Mouse (Mus musculus) gastrocnemius, postnatal 4 days (tissue): ENCODE results near the gene Kng1. TPM values are rescaled to one million over a fixed set of nuclear protein-coding genes. Genes with fewer than 3 reads are reported as not detected.

Experiments used
- DNase-seq, 2 experiments: peaks; one replicate each; pipeline ENCODE4 v3.0.0; 2021 to 2022; ENCODE audit warnings: low spot score in 2 of 2, mixed read lengths in 2 of 2
- microRNA-seq: library from miRNA; unstranded; fragments of <30 nt; microRNA quantifications from one replicate; pipeline ENCODE4 v1.2.0, GENCODE M21; 2021
- total RNA-seq, 2 experiments: library from RNA; stranded (reverse); gene quantifications; 2 replicates each; pipeline ENCODE4 v1.2.3; 2021

Gene Kng1
- total RNA-seq, 2 experiments from 2014 or later: 0.52 to 8.6 TPM

DNA sequence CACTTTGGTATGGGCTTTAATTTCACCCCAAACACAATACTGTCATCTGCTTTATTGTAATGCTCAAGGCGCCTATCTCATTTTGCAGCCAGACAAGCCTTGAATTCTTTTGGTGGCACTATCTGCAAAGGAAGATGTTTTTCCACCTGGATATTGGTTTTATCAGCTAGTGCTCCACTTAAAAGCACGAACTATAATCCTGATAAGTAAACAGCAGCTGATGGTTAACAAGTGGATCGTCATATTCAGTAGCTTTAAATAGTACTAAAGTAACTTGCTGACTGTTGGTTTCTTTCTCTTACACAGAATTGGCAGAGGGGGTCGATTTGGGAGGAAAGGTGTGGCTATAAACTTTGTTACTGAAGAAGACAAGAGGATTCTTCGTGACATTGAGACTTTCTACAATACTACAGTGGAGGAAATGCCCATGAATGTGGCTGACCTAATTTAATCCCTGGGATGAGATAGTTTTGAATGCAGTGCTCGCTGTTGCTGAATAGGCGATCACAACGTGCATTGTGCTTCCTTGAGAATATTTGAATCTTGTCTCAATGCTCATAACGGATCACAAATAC lies 55.3 kb downstream of the Kng1 start:
- no peak for DNase-seq

DNA sequence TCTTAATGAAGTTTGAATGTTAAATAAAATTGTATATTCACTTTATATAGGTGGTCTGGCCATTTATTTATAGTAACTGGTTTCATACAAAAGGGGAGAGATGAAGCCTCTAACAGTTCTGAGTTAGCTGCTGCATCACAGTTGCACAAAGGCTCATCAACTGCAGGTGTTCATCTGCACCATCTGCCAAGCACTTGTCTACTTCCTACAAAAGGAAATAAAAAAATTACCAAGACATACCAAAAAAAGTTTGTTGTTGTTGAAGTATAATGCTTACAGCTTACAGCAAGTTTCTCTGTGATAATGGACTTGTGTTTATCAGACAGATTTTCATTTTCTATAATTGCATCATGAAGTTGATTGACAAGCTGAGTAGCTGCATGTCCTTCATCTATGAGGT lies 56.2 kb downstream of the Kng1 start:
- DNase-seq: no peak

DNA sequence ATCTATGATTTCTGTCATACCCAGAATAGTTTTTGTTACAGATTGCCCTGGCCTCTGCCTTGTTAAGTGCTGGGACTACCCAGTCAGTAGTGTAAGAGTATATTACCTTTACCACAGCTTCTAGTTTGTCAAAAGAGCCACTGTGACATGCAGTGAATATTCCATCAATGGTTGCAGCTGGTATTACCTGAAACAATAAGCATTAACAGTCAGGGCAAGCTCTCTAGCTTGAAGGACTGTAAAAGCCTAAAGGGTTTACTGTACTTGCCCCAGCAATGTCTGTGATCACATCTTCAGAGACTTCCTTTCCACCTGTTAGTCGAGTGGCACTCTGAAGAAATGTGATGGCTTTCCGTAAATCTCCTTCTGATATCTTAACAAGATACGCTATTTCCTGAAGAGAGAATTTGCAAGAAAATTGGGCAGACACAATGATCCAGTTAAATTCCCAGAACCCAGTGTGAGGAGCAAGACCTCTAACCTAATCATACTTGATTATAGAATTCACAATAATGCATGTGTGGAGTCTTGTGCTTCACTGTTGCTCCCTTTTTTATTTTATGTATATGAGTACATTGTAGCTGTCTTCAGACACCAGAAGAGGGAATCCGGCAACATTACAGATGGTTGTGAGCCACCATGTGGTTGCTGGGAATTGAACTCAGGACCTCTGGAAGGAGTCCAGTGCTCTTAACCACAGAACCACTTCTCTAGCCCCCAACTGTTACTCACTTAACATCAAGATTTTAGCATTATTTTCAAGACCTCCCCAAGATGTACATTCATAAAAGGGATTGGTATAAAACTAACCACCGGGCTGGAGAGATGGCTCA lies 56.9 kb downstream of the Kng1 start:
- DNase-seq: no peak

GRCm38 (mm10) chr16:23115486-23115885 lies 57.8 kb downstream of the Kng1 start:
- no peak for DNase-seq

DNA sequence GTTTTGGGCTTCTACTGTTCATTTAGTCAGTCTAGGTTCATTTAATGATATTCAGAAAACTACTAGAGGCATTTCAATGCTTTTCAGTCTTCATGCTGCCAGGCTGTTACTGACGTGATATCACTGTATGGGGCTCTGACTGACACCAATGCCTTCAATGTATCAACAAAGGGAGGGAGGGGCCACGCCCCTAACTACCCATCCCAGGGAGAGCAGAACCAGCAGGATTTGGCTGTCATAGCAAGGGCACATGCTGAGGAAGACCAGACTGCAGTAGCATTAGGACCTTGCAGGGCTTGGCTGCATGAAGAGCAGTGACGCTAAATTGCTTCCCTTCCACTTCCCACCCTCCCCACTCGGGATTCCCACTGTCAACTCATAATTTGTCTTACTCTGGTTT lies 59.5 kb downstream of the Kng1 start:
- DNase-seq: no peak

GRCm38 (mm10) chr16:23122446-23122845 lies 64.8 kb downstream of the Kng1 start:
- DNase-seq: no peak

GRCm38 (mm10) chr16:23123104-23123503 lies 65.4 kb downstream of the Kng1 start:
- no peak for DNase-seq

DNA sequence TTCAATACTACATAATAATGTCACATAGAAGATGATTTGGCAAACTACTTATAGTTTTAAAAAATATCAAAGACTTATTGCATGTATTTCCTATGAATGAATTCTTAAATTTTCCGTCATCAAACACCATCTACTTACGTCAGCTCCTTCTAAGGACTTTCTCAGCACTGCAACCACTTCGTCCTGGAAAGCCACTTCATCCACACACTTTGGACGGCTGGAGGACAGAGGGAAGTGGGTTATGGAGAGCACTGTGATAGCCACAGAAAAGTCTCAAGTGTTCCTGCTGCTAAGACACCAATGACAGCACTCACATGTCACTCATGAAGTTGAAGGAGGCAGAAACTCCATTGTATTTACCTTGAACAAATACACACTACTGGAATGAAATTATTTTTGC lies 66.7 kb downstream of the Kng1 start:
- no peak for DNase-seq

GRCm38 (mm10) chr16:23127311-23127672 lies 69.6 kb downstream of the Kng1 start:
- DNase-seq: no peak

- DNase-seq: peak; percentile 87 to 92
Measured at GRCm38 (mm10) chr16:23127673-23128375, 70.2 kb downstream of the Kng1 start, which contains the start of gene Rfc4. TSS of gene Rfc4 (minus strand) at chr16:23127737.

GRCm38 (mm10) chr16:23130303-23130702 lies 72.6 kb downstream of the Kng1 start:
- DNase-seq: no peak

Small RNA genes lying within 50 kb of the gene (microRNA-seq; reads per million reads assigned to microRNA genes)
- gene Gm49346: not detected

Other genes with a start within 250 kb of the Kng1 start
- gene Crygs, start 246.3 kb upstream of the Kng1 start, total RNA-seq: not detected
- 10 to 100 TPM; 10.7 to 11.4 TPM for gene Tbccd1, start 200.2 kb upstream of the Kng1 start, total RNA-seq
- gene Dnajb11, start 200.0 kb upstream of the Kng1 start, total RNA-seq: 10 to 100 TPM; 46.7 to 48.1 TPM
- 10 to 100 TPM in 1 of 2 experiments, 1 to 10 TPM in 1; 5.0 to 62.3 TPM for gene Ahsg, start 166.6 kb upstream of the Kng1 start, total RNA-seq
- gene Fetub, start 139.5 kb upstream of the Kng1 start, total RNA-seq: 1 to 10 TPM in 1 of 2 experiments, under 1 TPM in 1; 0.20 to 2.5 TPM
- 1 to 10 TPM in 1 of 2 experiments, under 1 TPM in 1; 0.25 to 1.7 TPM for gene Hrg, start 106.8 kb upstream of the Kng1 start, total RNA-seq
- gene Kng2, start 28.4 kb upstream of the Kng1 start, total RNA-seq: 1 to 10 TPM in 1 of 2 experiments, under 1 TPM in 1; 0.49 to 1.2 TPM
- gene Eif4a2, start 49.6 kb downstream of the Kng1 start, total RNA-seq: 100 to 1,000 TPM; 274 to 300 TPM
- gene Rfc4, start 69.9 kb downstream of the Kng1 start, total RNA-seq: 10 to 100 TPM; 16.2 to 16.4 TPM
- gene Adipoq, start 88.7 kb downstream of the Kng1 start, total RNA-seq: 10 to 100 TPM; 35.8 to 82.7 TPM
- 10 to 100 TPM; 13.9 to 16.4 TPM for gene St6gal1, start 166.9 kb downstream of the Kng1 start, total RNA-seq